Mouse (Mus musculus) hindbrain, embryonic 14.5 days (tissue): ENCODE results near the gene Atp2a1. TPM values are rescaled to one million over a fixed set of nuclear protein-coding genes. Genes with fewer than 3 reads are reported as not detected.

Source experiments
- ATAC-seq: fragments of 200-750 bp; cut with Nextera tagmentation; 2 replicates; pipeline ENCODE4 v1.8.0; 2017; ENCODE audit warnings: moderate number of reproducible peaks, mild to moderate bottlenecking, moderate TSS enrichment, moderate library complexity; ENCODE audit not compliant: low FRiP score
- DNase-seq: peaks from one replicate; pipeline ENCODE4 v3.0.0-alpha.2; 2015; ENCODE audit warnings: low spot score
- H3K27ac ChIP-seq: fragments of 300-500 bp; sonication (generic); 2 replicates; pipeline ENCODE4 v1.5.1; 2014; ENCODE audit warnings: mild to moderate bottlenecking, moderate library complexity
- H3K27me3 ChIP-seq: fragments of 300-500 bp; sonication (generic); 2 replicates; pipeline ENCODE4 v1.6.1; 2014; ENCODE audit warnings: mild to moderate bottlenecking, low read length, mixed read lengths; ENCODE audit not compliant: control insufficient read depth, insufficient read depth
- H3K36me3 ChIP-seq: fragments of 300-500 bp; sonication (generic); replicated peaks from 2 replicates; pipeline ENCODE4 v1.6.1; 2014; ENCODE audit not compliant: control insufficient read depth, insufficient read depth
- H3K4me1 ChIP-seq: fragments of 300-500 bp; sonication (generic); replicated peaks from 2 replicates; pipeline ENCODE4 v1.6.1; 2014; ENCODE audit warnings: antibody characterized with exemption, low read length, mixed read lengths; ENCODE audit not compliant: control insufficient read depth, insufficient read depth
- H3K4me2 ChIP-seq: fragments of 300-500 bp; sonication (generic); replicated peaks from 2 replicates; pipeline ENCODE4 v1.6.1; 2014; ENCODE audit warnings: mild to moderate bottlenecking, moderate library complexity
- H3K4me3 ChIP-seq: fragments of 300-500 bp; sonication (generic); replicated peaks from 2 replicates; pipeline ENCODE4 v1.5.1; 2014; ENCODE audit warnings: mild to moderate bottlenecking, low read length
- H3K9ac ChIP-seq: fragments of 300-500 bp; sonication (generic); 2 replicates; pipeline ENCODE4 v1.6.1; 2014
- H3K9me3 ChIP-seq: fragments of 300-500 bp; sonication (generic); 2 replicates; pipeline ENCODE4 v1.6.1; 2016; ENCODE audit warnings: low read length; ENCODE audit not compliant: control insufficient read depth
- WGBS: fragments of 180-500 bp; shearing (Covaris S2); extraction: QIAGEN DNeasy Blood & Tissue Kit; methylation state at CpG from one replicate; pipeline ENCODE4 v1.1.7; 2014; 5-methylcytosine and 5-hydroxymethylcytosine counted together
- polyA plus RNA-seq: library from polyadenylated mRNA; unstranded; fragments of >200 nt; fragmentation: Nextera tagmentation; extraction: Ambion mirVana; gene quantifications from 2 replicates; pipeline ENCODE4 v1.2.1, GENCODE M21; 2014

Gene Atp2a1
- polyA plus RNA-seq, 1 experiment from 2014 or later: 0.31 TPM

DNA sequence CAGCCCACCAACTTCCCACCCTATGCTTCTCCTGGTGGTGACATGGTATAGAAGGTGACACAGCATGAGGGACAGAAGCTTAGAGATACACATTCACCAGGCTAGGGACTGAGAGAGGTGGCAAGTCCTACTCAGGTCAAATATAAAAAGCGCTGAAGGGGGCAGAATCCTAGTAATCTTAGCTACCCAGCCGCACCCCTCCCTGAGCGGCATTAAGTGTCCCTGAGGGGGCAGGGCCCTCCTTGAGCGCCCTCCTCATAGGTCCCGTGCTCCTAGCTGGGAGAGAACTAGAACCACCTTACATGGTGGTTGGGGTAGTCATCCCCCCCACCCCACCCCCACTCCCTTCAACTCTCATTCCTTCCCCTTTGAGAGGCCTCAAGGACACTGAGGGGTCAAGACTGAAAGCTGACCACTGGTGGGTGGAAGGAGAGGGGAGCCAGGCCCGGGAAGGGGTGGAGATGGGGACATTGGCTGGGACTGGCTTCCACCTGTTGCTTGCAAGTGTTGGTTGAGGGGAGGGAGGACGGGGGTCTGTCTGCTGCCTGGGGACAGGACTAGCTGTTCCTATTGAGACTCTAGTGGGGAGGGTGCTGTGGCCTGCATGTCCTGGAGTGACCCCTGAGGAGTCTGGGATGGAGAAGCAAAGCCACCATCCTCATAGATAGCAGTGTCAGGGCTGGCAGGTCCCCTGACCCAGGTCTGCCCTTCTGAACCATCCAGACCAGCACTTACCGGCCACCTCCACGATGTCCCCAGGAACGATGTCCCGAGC is 3.9 kb downstream of the Atp2a1 start:
- no peak for ATAC-seq

DNA sequence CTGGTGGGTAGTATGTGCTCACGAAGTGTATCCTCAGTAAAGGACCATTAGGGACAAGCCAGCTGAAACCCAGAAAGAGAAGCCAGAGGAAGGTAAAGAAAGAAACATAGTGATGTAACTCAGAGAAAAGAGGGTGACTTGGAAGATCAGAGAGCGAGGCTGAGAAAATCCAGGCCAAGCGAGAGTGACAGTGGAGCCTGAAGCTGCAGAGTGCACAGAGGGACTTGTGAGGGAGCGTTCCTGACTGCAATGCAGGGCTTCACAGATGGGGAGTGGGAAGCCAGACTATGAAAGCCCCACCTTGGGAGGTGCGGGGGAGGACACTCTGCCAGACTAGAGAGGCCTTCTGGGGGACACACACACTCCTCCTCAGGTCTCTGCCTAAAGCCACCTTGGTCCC is 4.7 kb downstream of the Atp2a1 start:
- Histone ChIP-seq H3K4me1 (no peaks in the 10 kb centered on the region), H3K9ac (no peak overlapping the region), H3K4me2 (no peak overlapping the region), H3K27me3 (no peaks in the 10 kb centered on the region), H3K36me3 (no peaks in the 10 kb centered on the region), H3K27ac (no peak overlapping the region), H3K9me3 (no peaks in the 10 kb centered on the region), H3K4me3 (no peak overlapping the region)
- ATAC-seq: no peak
- no peak for DNase-seq
- 75% methylated on average over 5 of the region's 5 CpGs for WGBS

More for the DNA sequence above, 3.9 kb downstream of the Atp2a1 start:
- Histone ChIP-seq H3K4me2 (no peak overlapping the region), H3K4me1 (no peaks in the 10 kb centered on the region), H3K9me3 (no peaks in the 10 kb centered on the region), H3K4me3 (no peak overlapping the region), H3K36me3 (no peaks in the 10 kb centered on the region), H3K27ac (no peak overlapping the region), H3K9ac (no peak overlapping the region), H3K27me3 (no peaks in the 10 kb centered on the region)
- 87% methylated on average over 11 of the region's 11 CpGs for WGBS
- DNase-seq: no peak

DNA sequence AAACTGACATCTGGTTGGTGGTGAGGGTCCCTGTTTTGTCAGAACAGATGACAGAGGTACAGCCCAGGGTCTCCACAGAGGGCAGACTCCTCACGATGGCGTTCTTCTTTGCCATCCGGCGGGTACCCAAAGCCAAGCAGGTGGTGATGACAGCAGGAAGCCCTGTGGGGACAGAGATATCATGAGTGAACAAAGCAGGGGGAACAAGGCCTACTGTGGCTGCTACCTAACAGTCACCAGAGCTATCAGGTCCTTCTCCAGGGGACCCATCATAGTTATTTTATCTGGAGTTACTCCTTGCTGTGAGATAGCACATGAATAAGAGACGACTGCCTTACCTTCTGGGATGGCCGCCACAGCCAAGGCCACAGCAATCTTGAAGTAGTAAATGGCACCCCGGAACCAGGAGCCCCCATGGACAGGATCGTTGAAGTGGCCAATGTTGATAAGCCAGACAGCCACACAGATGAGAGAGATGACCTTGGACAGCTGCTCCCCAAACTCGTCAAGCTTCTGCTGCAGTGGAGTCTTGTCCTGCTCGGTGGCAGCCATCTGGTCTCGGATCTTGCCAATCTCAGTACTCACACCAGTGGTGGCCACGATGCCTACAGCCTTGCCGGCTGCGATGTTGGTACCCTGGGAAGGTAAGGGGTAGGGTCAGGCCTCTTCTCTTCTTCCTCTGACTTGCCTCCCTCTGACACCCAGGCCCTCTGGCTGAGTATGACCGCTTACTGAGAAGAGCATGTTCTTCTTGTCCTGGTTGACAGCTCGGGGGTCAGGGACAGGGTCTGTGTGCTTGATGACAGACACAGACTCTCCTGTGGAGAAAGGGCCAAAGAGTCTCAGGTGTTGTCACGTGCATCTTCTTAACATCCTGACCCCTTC is 6.3 kb downstream of the Atp2a1 start:
- Histone ChIP-seq H3K36me3 (no peaks in the 10 kb centered on the region), H3K27me3 (no peaks in the 10 kb centered on the region), H3K9me3 (no peaks in the 10 kb centered on the region), H3K4me3 (no peak overlapping the region), H3K27ac (no peak overlapping the region), H3K9ac (no peak overlapping the region), H3K4me2 (no peak overlapping the region), H3K4me1 (no peaks in the 10 kb centered on the region)
- no peak for DNase-seq
- 88% methylated on average over 17 of the region's 17 CpGs for WGBS
- no peak for ATAC-seq

GRCm38 (mm10) chr7:126455242-126455641 is 7.7 kb downstream of the Atp2a1 start:
- Histone ChIP-seq H3K4me3 (no peak overlapping the region), H3K27me3 (no peaks in the 10 kb centered on the region), H3K27ac (no peak overlapping the region), H3K9ac (no peak overlapping the region), H3K9me3 (no peaks in the 10 kb centered on the region), H3K4me2 (no peak overlapping the region), H3K4me1 (no peaks in the 10 kb centered on the region), H3K36me3 (no peaks in the 10 kb centered on the region)
- DNase-seq: no peak
- ATAC-seq: no peak
- 84% methylated on average over 2 of the region's 2 CpGs for WGBS

GRCm38 (mm10) chr7:126453861-126454260 is 9.0 kb downstream of the Atp2a1 start:
- no peaks in the 10 kb centered on the region for H3K9me3 ChIP-seq
- no peak overlapping the region for H3K4me3 ChIP-seq
- H3K9ac ChIP-seq: no peak overlapping the region
- H3K4me2 ChIP-seq: no peak overlapping the region
- no peak for ATAC-seq
- H3K27me3 ChIP-seq: no peaks in the 10 kb centered on the region
- WGBS: 72% methylated on average over 7 of the region's 7 CpGs
- no peaks in the 10 kb centered on the region for H3K36me3 ChIP-seq
- H3K27ac ChIP-seq: no peak overlapping the region
- H3K4me1 ChIP-seq: no peaks in the 10 kb centered on the region
- no peak for DNase-seq

DNA sequence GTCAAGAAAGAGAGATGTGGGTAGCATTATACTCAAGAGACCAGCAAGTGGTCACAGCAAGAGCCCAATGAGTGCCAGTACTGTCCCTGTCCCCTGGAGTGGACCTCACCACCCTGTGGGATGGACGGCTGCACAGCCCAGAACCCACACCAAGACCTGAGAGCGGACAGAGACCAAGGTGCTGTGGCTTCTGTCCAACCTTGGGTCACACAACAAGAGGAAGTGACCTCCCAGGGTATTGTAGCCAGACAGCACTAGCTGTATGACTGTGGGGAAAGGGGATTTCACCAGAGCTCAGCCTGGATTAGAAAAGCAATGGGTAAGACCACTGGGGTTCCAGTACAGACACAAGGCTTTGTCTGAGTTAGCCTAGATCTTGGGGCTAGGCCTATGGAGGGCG is 10.7 kb downstream of the Atp2a1 start:
- 94% methylated on average over 3 of the region's 3 CpGs for WGBS
- H3K4me2 ChIP-seq: no peak overlapping the region
- H3K4me3 ChIP-seq: no peak overlapping the region
- peaks cover 13% of the 10 kb centered on the region; the same call in 1 of the 2 replicates for H3K36me3 ChIP-seq
- H3K9me3 ChIP-seq: no peaks in the 10 kb centered on the region
- ATAC-seq: no peak
- DNase-seq: no peak
- no peaks in the 10 kb centered on the region for H3K27me3 ChIP-seq
- H3K4me1 ChIP-seq: no peaks in the 10 kb centered on the region
- H3K27ac ChIP-seq: no peak overlapping the region
- no peak overlapping the region for H3K9ac ChIP-seq

- no peak for ATAC-seq
- no peak overlapping the region for H3K27ac ChIP-seq
- H3K9ac ChIP-seq: no peak overlapping the region
- H3K4me1 ChIP-seq: no peaks in the 10 kb centered on the region
- H3K36me3 ChIP-seq: peaks cover 28% of the 10 kb centered on the region
- no peaks in the 10 kb centered on the region for H3K27me3 ChIP-seq
- no peak for DNase-seq
- no peak overlapping the region for H3K4me2 ChIP-seq
- no peak overlapping the region for H3K4me3 ChIP-seq
- no peaks in the 10 kb centered on the region for H3K9me3 ChIP-seq
- 91% methylated on average over 6 of the region's 6 CpGs for WGBS
Measured at GRCm38 (mm10) chr7:126450641-126451040, 12.3 kb downstream of the Atp2a1 start.

GRCm38 (mm10) chr7:126449991-126450390 is 12.9 kb downstream of the Atp2a1 start:
- WGBS: 94% methylated on average over 18 of the region's 18 CpGs
- H3K4me2 ChIP-seq: no peak overlapping the region
- H3K27me3 ChIP-seq: no peaks in the 10 kb centered on the region
- no peak for ATAC-seq
- DNase-seq: no peak
- peaks cover 35% of the 10 kb centered on the region for H3K36me3 ChIP-seq
- no peak overlapping the region for H3K9ac ChIP-seq
- no peak overlapping the region for H3K4me3 ChIP-seq
- H3K27ac ChIP-seq: no peak overlapping the region
- H3K4me1 ChIP-seq: no peaks in the 10 kb centered on the region
- no peaks in the 10 kb centered on the region for H3K9me3 ChIP-seq

DNA sequence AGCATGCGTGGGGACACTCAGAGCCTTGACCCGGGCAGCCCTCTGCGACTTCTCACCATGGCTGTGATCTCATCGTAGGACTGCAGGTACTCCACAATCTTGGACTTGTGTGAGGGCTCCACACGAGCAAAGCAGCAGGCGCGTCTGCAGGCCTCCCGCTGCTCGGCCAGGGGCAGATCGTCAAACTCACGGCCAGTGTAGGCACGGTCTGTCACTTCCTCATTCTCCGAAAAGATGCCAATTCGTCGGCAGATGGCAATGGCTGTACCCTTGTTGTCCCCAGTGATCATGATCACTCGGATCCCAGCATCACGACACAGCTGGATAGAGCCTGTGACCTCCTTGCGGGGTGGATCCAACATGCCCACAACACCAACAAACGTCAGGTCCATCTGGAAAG is 14.4 kb downstream of the Atp2a1 start:
- Histone ChIP-seq H3K27me3 (no peaks in the 10 kb centered on the region), H3K9me3 (no peaks in the 10 kb centered on the region), H3K36me3 (peaks cover 46% of the 10 kb centered on the region), H3K27ac (no peak overlapping the region), H3K4me2 (no peak overlapping the region), H3K4me1 (no peaks in the 10 kb centered on the region), H3K4me3 (no peak overlapping the region), H3K9ac (no peak overlapping the region)
- no peak for ATAC-seq
- no peak for DNase-seq
- 91% methylated on average over 19 of the region's 19 CpGs for WGBS
